12 mouse cellular contexts compared by ENCODE assay signal in the genomic region with DNA sequence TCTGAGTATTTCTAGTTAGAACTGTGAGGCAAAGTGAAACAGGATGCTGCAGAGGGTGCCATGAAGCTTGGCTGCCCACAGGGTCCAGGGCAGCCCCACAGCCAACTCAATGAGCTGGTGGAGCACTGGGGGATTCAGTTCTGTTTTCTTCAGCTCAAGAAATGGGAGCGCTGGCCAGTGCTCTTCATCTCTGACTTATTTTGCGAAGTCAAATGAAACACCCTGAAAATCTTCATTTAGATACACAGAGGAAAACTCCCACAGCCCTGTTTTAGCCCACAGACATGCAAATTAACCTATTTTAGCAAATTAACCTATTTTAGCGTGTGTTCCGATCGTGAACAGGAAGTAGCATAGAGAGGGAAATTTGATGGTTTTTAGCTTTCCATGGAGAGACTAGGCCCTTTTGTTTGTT. TPM values are rescaled to one million over a fixed set of nuclear protein-coding genes. Genes with fewer than 3 reads are reported as not detected.
A peak's percentile ranks its signal among the peaks of the same experiment; 100 is the strongest.
DNase-seq lines count a peak whose midpoint lies in the region; ATAC-seq and TF ChIP-seq lines count a peak whose summit lies in the region.
"Had no signal": no experiment of that assay in that cellular context is flagged by ENCODE, and none has a peak within 500 bp of the region (broad histone marks: within the 10 kb centered on the region; RNA-seq: fewer than 3 reads in every experiment).

No protein-coding gene starts in this region.

- peak overlapping the region; percentile 32 for H3K4me2 ChIP-seq in CH12.LX (ENCODE audit: insufficient read depth, low read depth, poor library complexity, severe bottlenecking)
- H3K4me2 ChIP-seq in forebrain, postnatal 0 days (ENCODE audit: low read depth), result no peak overlapping the region
- H3K4me2 ChIP-seq: forebrain, embryonic 13.5 days; midbrain, embryonic 12.5 days; neural tube, embryonic 12.5 days had no signal

- TF ChIP-seq CTCF in CH12.LX (conservative IDR thresholded peaks at IDR 0.05 in 1 of 2, IDR thresholded peaks at IDR 0.05 in 1 of 2; ENCODE audit: low read depth in 2 of 2, low read length in 2 of 2), result no peak
- no peak for TF ChIP-seq CTCF in forebrain, postnatal 0 days (IDR thresholded peaks at IDR 0.05; ENCODE audit: low read depth)

- dilution Hi-C loops in CH12.LX (cut with MboI; ENCODE audit: extremely low pct_ligation_motif_present, extremely low pct_unique_long_range_greater_than_20kb, low sequenced_read_pairs), result no loop called here

- no peaks in the 10 kb centered on the region for H3K27me3 ChIP-seq in CH12.LX (replicated peaks)
- no peaks in the 10 kb centered on the region for H3K27me3 ChIP-seq in forebrain, postnatal 0 days (ENCODE audit: insufficient read depth, low read length)
- H3K27me3 ChIP-seq: forebrain, embryonic 13.5 days; midbrain, embryonic 12.5 days; neural tube, embryonic 12.5 days had no signal

- H3K9me3 ChIP-seq in CH12.LX (replicated peaks; ENCODE audit: low read length), result peaks cover 13% of the 10 kb centered on the region
- H3K9me3 ChIP-seq in forebrain, postnatal 0 days (ENCODE audit: low read length), result no peaks in the 10 kb centered on the region
- H3K9me3 ChIP-seq: forebrain, embryonic 13.5 days; midbrain, embryonic 12.5 days; neural tube, embryonic 12.5 days had no signal

- peak; percentile 6; the same call in 1 of the 2 replicates for TF ChIP-seq RAD21 in CH12.LX (IDR thresholded peaks at IDR 0.05; ENCODE audit: low read depth, low read length)

- TF ChIP-seq POLR2A in CH12.LX (IDR thresholded peaks at IDR 0.05; ENCODE audit: low read depth, low read length), result peak; percentile 47

- in situ Hi-C loops in CH12.LX (cut with MboI; ENCODE audit: low pct_ligation_motif_present, low pct_unique_long_range_greater_than_20kb, low sequenced_read_pairs), result no loop called here

- H3K9ac ChIP-seq in CH12.LX (ENCODE audit: insufficient read depth, low read depth), result 0 out of 2 replicates have a peak overlapping the region, but pooled peaks have one; percentile 27
- no peak overlapping the region for H3K9ac ChIP-seq in forebrain, postnatal 0 days
- H3K9ac ChIP-seq: forebrain, embryonic 13.5 days; midbrain, embryonic 12.5 days; neural tube, embryonic 12.5 days had no signal

- H3K4me1 ChIP-seq in CH12.LX (ENCODE audit: control insufficient read depth in 1 of 2, insufficient read depth in 2 of 2), result peaks cover 21 to 33% of the 10 kb centered on the region in 2 experiments; a peak in 3 of 4 replicates
- no peaks in the 10 kb centered on the region for H3K4me1 ChIP-seq in forebrain, postnatal 0 days (ENCODE audit: insufficient read depth)
- H3K4me1 ChIP-seq: midbrain, embryonic 12.5 days; neural tube, embryonic 12.5 days had no signal

- TF ChIP-seq EP300 in CH12.LX (IDR thresholded peaks at IDR 0.05; ENCODE audit: low read length), result peak; percentile 87

- H3K4me3 ChIP-seq in CH12.LX (replicated peaks in 1 of 3; ENCODE audit: low read depth in 2 of 3, low read length in 2 of 3, poor library complexity in 1 of 3), result no peak overlapping the region
- no peak overlapping the region for H3K4me3 ChIP-seq in forebrain, postnatal 0 days (ENCODE audit: low read depth, low read length)
- H3K4me3 ChIP-seq: forebrain, embryonic 13.5 days; midbrain, embryonic 12.5 days; neural tube, embryonic 12.5 days had no signal

- no peaks in the 10 kb centered on the region for H3K79me2 ChIP-seq in CH12.LX (replicated peaks; ENCODE audit: control insufficient read depth, extremely low read depth, insufficient read depth, poor library complexity, severe bottlenecking)

- WGBS in forebrain, postnatal 0 days, result 86% methylated on average over 5 of the region's 5 CpGs

- peak; percentile 43 for DNase-seq in layer of hippocampus, adult 9-11 months
- DNase-seq in layer of hippocampus, postnatal 36 days, result no peak
- peak; percentile 90 for DNase-seq in CH12.LX (ENCODE audit: extremely low read depth)
- no peak for DNase-seq in forebrain, postnatal 0 days
- DNase-seq in frontal cortex, adult 2 months (ENCODE audit: extremely low spot score in 1 of 2, low spot score in 1 of 2), result no peak
- DNase-seq: cerebellum, adult 11-12 months had no signal

- H3K27ac ChIP-seq in CH12.LX (ENCODE audit: insufficient read depth, low read depth), result peak overlapping the region; percentile 64
- no peak overlapping the region for H3K27ac ChIP-seq in forebrain, postnatal 0 days (ENCODE audit: low read depth, low read length)
- H3K27ac ChIP-seq: forebrain, embryonic 13.5 days; midbrain, embryonic 12.5 days; neural tube, embryonic 12.5 days had no signal

- no peaks in the 10 kb centered on the region for H3K36me3 ChIP-seq in CH12.LX (replicated peaks in 1 of 2; ENCODE audit: control insufficient read depth in 1 of 2, insufficient read depth in 1 of 2, low read length in 1 of 2)
- H3K36me3 ChIP-seq in forebrain, postnatal 0 days (ENCODE audit: insufficient read depth), result no peaks in the 10 kb centered on the region
- H3K36me3 ChIP-seq: midbrain, embryonic 12.5 days; neural tube, embryonic 12.5 days had no signal

- ATAC-seq in common myeloid progenitor, adult 5-6 weeks (replicated peaks; ENCODE audit: low read depth, poor library complexity, severe bottlenecking), result peak; percentile 40
- peak; percentile 36; the same call in 1 of the 2 replicates for ATAC-seq in megakaryocyte, adult 5-6 weeks (ENCODE audit: poor library complexity, severe bottlenecking)
- no peak for ATAC-seq in forebrain, postnatal 0 days
- ATAC-seq: forebrain, embryonic 13.5 days; intestine, postnatal 0 days had no signal

TF ChIP-seq in CH12.LX, 34 proteins besides CTCF, POLR2A, EP300 and RAD21 (continues in another document):
- TF ChIP-seq IRF4 (IDR thresholded peaks at IDR 0.05; ENCODE audit: low read depth, low read length) (peak; percentile 80), ETS1 (conservative IDR thresholded peaks at IDR 0.05; ENCODE audit: low read depth, low read length) (peak; percentile 86), UBTF (IDR thresholded peaks at IDR 0.05; ENCODE audit: low read depth, low read length) (no peak), MYC (IDR thresholded peaks at IDR 0.05; ENCODE audit: low read depth, low read length) (peak; percentile 82), ZNF384 (IDR thresholded peaks at IDR 0.05; ENCODE audit: low read depth, low read length) (peak; percentile 22; the same call in 1 of the 2 replicates), GABPA (IDR thresholded peaks at IDR 0.05; ENCODE audit: insufficient replicate concordance, low read depth, low read length) (no peak), TCF12 (IDR thresholded peaks at IDR 0.05; ENCODE audit: low read depth, low read length) (no peak; the same call in 1 of the 2 replicates), MAFK (IDR thresholded peaks at IDR 0.05; ENCODE audit: insufficient replicate concordance, low read length) (peak; percentile 66; the same call in 1 of the 2 replicates), MEF2A (IDR thresholded peaks at IDR 0.05; ENCODE audit: borderline replicate concordance, low read depth, low read length) (peak; percentile 99), CHD1 (IDR thresholded peaks at IDR 0.05; ENCODE audit: low read depth, low read length) (no peak), USF2 (conservative IDR thresholded peaks at IDR 0.05; ENCODE audit: low read depth, low read length) (no peak), NRF1 (IDR thresholded peaks at IDR 0.05; ENCODE audit: low read depth, low read length) (no peak), POLR2AphosphoS2 (IDR thresholded peaks at IDR 0.05; ENCODE audit: low read depth, low read length) (no peak), CHD2 (IDR thresholded peaks at IDR 0.05; ENCODE audit: low read length) (0 out of 2 replicates have a peak, but pooled peaks have one; percentile 46), MXI1 (IDR thresholded peaks at IDR 0.05; ENCODE audit: low read depth, low read length) (no peak), TBP (conservative IDR thresholded peaks at IDR 0.05; ENCODE audit: low read depth, low read length) (peak; percentile 43), KAT2A (IDR thresholded peaks at IDR 0.05; ENCODE audit: insufficient replicate concordance, low read length) (no peak), PAX5 (IDR thresholded peaks at IDR 0.05; ENCODE audit: low read length) (no peak), ZMIZ1 (IDR thresholded peaks at IDR 0.05; ENCODE audit: low read depth, low read length) (no peak), NELFE (IDR thresholded peaks at IDR 0.05; ENCODE audit: low read depth, low read length) (no peak), HCFC1 (IDR thresholded peaks at IDR 0.05; ENCODE audit: low read depth, low read length) (peak; percentile 55), MAX (IDR thresholded peaks at IDR 0.05; ENCODE audit: low read length) (0 out of 2 replicates have a peak, but pooled peaks have one; percentile 22), BHLHE40 (IDR thresholded peaks at IDR 0.05; ENCODE audit: low read depth, low read length) (peak; percentile 85), MAZ (IDR thresholded peaks at IDR 0.05; ENCODE audit: low read depth, low read length) (no peak), JUND (conservative IDR thresholded peaks at IDR 0.05; ENCODE audit: low read depth, low read length) (no peak; the same call in 1 of the 2 replicates), USF1 (IDR thresholded peaks at IDR 0.05; ENCODE audit: low read depth, low read length) (no peak), ZC3H11A (IDR thresholded peaks at IDR 0.05; ENCODE audit: low read depth, low read length) (no peak), RCOR1 (conservative IDR thresholded peaks at IDR 0.05; ENCODE audit: low read depth, low read length) (0 out of 2 replicates have a peak, but pooled peaks have one; percentile 4), SIN3A (IDR thresholded peaks at IDR 0.05; ENCODE audit: low read length) (peak; percentile 72; the same call in 1 of the 2 replicates), JUN (IDR thresholded peaks at IDR 0.05; ENCODE audit: insufficient read depth, low read depth, low read length) (no peak), E2F4 (IDR thresholded peaks at IDR 0.05; ENCODE audit: insufficient replicate concordance, low read depth, low read length) (0 out of 2 replicates have a peak, but pooled peaks have one; percentile 34), ZKSCAN1 (IDR thresholded peaks at IDR 0.05; ENCODE audit: borderline replicate concordance, low read depth, low read length) (no peak)

RNA-seq across cellular contexts. Expression of a gene that starts 45.4 kb away (rescaled TPM):
- total RNA-seq in layer of hippocampus, postnatal 36 days (2021), result 10 to 100 TPM; 80.4 to 90.3 TPM
- total RNA-seq in CH12.LX (2012; rRNA removed) (35.5 and 41.4 TPM in 2 replicates), CH12.LX (2014; rRNA removed) (53.6 and 59.3 TPM in 2 replicates)
- polyA plus RNA-seq in CH12.LX (2012; ENCODE audit: insufficient read length, low read depth), result 57.5 and 70.5 TPM in 2 replicates
- total RNA-seq in common myeloid progenitor, adult 5-6 weeks (2017), result 85.6 and 103 TPM in 2 replicates
- 125 and 137 TPM in 2 replicates for total RNA-seq in megakaryocyte, adult 5-6 weeks (2015)
- total RNA-seq in megakaryocyte, adult 5-6 weeks (2017), result 63.8 and 68.3 TPM in 2 replicates
- 80.9 and 107 TPM in 2 replicates for total RNA-seq in forebrain, postnatal 0 days (2014; rRNA removed)
- polyA plus RNA-seq in forebrain, postnatal 0 days (2015; fragmentation: Nextera tagmentation; extraction: Ambion mirVana), result 69.8 and 78.4 TPM in 2 replicates
- polyA plus RNA-seq in frontal cortex, adult 2 months (2012; rRNA removed), result 64.1 and 71.7 TPM in 2 replicates

Comparison
In these comparisons a context has a peak if more than half of its experiments do, and no peak if none do; other contexts are left out.
1. DNase-seq: peak in layer of hippocampus, adult 9-11 months (single experiment) and CH12.LX (single experiment); none in layer of hippocampus, postnatal 36 days (0 of 2), forebrain, postnatal 0 days (single experiment) and frontal cortex, adult 2 months (0 of 2).